Mouse (Mus musculus): ENCODE data around the gene Hnf1b.

The Hnf1b gene

GRCm38 (mm10) chr11:83849529-83850335 lies at the start of gene Hnf1b:
TSS of gene Hnf1b (plus strand) at chr11:83850063.
- DNase-seq (ENCODE audit: low spot score): no peak

DNA sequence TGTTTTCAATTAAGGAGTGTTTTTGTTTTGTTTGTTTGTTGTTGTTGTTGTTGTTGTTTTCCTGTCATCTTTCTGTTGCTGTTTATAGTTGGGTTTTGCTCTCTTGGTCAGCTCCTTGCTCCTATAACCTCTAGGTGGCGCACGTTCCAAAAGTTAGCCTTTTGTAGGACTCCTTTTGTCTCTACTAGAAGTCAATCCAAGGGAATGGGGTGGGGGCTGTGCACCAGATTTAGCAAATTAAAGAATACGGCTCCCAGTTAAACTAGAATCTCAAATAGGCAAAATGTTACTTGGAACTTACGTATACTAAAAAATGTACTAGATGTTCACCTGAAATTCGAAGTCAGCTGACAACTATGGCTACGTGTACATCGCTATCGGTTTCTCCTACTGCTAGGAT lies 47.7 kb upstream of the Hnf1b start:
- DNase-seq (ENCODE audit: low spot score): no peak

DNA sequence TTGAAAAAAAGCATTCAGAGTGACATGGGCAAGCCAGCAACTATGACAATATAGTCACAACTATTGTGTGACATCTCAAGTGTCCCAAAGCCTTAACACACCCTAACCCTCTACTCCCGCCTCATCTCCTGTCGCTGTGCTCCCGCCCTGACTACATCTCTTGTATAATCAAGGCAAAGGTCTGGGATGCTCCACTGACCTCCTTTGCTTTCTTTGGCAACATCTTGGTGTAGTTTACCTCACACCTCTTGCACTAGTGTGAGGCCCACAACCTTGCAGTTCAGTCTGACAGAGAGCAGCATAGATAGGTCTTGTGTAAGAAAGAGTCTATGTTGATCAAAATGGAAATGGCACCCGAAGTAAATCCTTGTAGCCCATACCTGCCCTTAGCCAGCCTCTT lies 47.3 kb upstream of the Hnf1b start:
- DNase-seq (ENCODE audit: low spot score): no peak

DNA sequence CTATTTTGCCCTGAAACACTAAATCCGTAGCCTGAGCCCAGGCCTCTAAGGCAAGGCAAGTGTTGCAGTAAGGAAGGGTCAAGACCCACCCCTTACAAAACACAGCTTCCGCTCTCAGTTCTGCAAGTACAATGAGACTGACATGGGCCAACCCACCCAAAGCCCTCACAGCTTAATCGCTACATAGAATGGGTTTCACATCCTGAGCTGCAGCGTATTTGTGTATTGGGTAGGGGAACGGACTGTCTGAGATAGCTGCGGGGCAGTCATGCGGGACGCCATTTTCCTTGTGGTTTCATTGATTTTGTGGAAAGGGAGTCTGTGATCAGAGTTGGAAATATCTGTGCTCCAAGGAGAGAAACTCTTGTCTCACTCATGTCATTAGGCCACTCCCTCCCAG lies 39.4 kb upstream of the Hnf1b start:
- no peak for DNase-seq (ENCODE audit: low spot score)

DNA sequence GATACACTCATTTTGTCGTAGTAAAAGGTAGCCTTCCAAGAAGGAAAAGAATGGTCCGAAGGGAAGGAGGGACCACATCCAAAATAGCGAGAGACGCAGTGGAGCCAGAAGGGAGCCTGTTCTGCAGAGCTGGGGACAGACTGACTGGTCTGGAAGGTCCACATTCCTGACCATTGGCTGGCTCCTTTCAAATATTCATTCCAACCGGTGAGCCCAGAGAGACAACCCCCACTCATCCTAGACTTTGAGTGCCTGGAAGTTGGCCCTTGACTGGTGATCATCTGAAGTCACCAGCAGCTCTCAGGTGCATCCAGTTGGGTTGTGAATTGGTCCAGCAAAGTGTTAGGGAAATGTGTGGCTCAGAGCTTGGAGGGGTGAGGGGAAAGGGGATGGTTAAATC lies 34.7 kb upstream of the Hnf1b start:
- DNase-seq (ENCODE audit: low spot score): no peak

GRCm38 (mm10) chr11:83815628-83816027 lies 34.2 kb upstream of the Hnf1b start:
- peak; percentile 59 for DNase-seq (ENCODE audit: low spot score)

DNA sequence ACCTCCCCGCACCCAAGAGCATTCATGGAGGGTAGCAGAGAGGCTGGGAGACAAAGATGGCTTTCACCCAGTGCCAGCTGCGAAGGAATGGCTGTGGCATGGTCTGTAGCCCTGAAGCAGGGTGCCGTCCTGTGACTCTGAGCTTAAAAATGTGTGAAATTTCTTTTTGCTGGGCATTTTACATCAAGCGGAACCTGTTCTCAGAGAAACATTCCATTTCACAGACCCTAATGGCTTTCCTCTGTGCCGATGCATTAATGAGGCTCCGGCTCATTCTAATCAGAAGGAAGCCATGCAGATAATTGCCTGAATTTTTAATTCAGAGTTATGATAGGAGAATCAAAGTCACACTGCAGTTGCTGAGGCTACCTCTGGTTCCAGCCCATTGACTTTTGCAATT lies 32.8 kb upstream of the Hnf1b start:
- DNase-seq (ENCODE audit: low spot score): no peak

GRCm38 (mm10) chr11:83817994-83818393 lies 31.9 kb upstream of the Hnf1b start:
- DNase-seq (ENCODE audit: low spot score): no peak

DNA sequence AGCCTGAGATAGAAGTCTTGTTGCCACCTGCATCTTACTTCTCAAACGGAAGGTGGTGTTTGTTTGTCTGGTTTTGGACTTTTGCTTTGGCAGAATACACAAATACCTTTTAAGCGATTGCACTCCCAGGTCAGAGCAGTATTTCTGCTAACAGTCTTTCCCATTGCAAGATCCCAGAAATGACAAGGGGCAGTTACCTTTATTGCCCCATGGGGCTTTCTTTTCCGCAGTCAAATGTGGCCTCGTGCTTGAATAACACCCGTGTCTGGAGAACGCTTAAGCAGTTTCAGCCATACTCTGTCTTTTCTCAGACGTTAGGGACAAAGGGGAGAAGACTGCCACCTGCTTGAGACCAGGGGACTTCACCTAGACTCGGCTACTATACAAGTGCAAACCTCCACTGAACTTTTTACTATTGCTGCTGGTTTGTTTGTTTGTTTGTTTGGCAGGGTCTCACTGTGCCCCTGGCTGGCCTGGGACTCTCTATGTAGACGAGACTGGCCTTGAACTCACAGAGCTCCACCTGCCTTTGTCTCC lies 31.2 kb upstream of the Hnf1b start:
- no peak for DNase-seq (ENCODE audit: low spot score)

- DNase-seq (ENCODE audit: low spot score): no peak
Observed at GRCm38 (mm10) chr11:83819806-83820483, 29.9 kb upstream of the Hnf1b start.

- no peak for DNase-seq (ENCODE audit: low spot score)
Observed at GRCm38 (mm10) chr11:83826142-83826541, 23.7 kb upstream of the Hnf1b start.

DNA sequence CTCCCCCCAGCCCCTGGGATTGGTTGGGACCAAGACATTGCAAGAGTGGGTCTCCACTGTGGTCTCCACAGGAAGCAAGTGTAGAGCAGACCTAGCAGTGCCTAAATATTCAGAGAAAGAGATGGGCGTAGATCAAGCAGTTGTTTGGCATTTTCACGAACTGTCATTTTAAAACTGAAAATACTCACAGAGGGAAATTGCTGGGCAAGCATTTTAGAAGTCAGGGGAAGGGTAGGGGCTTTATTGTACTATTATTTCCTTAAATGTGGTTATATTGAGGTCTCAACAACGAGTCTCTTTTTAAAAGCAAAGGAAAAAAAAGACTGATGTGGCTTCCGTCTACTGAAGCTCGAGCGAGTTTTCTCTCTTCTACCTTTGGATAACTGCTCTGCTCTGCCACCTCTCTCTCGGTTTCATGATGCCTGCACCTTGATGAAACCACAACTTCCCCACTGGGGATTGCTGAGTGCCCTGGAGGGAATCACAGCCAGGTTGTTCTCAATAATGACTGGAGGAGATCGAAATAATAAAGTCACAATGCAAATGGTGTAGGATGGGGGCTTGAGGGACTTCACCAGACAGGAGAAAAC lies 21.2 kb upstream of the Hnf1b start:
- DNase-seq (ENCODE audit: low spot score): no peak

GRCm38 (mm10) chr11:83832389-83832788 lies 17.5 kb upstream of the Hnf1b start:
- DNase-seq (ENCODE audit: low spot score): no peak

GRCm38 (mm10) chr11:83833517-83833916 lies 16.3 kb upstream of the Hnf1b start:
- no peak for DNase-seq (ENCODE audit: low spot score)

- DNase-seq (ENCODE audit: low spot score): no peak
Observed at GRCm38 (mm10) chr11:83833959-83834496, 15.8 kb upstream of the Hnf1b start.

DNA sequence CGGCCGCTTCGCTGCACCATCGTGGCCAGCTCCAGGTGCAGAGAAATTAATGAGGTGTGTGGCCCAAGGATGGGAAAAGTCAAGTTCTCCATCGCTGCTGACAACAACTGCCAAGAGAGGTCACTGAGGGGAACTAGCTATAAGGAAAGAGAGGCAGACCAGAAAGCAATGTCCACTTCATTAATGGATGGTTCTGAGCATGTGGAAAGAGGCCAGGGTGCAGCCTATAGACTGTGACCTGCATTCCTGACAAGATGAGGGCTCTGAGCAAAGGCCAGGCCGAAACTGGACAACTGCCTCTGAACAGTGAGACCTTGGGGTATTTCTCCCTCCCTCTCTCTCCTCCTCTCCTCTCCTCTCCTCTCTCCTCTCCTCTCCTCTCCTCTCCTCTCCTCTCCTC lies 10.4 kb upstream of the Hnf1b start:
- DNase-seq (ENCODE audit: low spot score): no peak

GRCm38 (mm10) chr11:83843534-83843933 lies 6.3 kb upstream of the Hnf1b start:
- DNase-seq (ENCODE audit: low spot score): no peak

DNA sequence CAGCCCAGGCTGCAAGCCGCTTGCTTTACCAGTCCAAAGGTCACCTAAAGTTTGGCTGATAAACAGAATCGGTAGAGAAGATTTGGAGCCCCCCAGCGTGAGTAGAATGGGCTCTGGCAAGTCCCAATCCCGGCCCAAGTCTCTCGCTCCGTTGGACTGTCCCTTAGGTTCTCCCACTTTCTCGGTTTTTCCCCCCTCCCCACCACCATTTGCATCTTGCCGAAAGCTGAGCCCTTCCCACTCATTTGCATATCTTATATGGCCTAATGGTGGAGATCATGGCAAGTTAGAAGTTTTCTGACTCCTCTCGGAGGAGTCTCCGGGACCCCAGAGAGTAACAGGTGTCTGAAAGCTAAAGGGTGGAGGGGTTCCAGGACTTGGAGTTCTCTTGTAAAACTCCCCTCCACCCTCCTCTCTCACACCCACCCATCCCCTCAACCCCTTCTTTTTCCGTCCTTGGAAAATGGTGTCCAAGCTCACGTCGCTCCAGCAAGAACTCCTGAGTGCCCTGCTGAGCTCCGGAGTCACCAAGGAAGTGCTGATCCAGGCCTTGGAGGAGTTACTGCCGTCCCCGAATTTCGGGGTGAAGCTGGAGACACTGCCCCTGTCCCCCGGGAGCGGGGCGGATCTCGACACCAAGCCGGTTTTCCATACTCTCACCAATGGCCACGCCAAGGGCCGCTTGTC lies 866 bp downstream of the Hnf1b start:
- peak; percentile 36 for DNase-seq (ENCODE audit: low spot score)

DNA sequence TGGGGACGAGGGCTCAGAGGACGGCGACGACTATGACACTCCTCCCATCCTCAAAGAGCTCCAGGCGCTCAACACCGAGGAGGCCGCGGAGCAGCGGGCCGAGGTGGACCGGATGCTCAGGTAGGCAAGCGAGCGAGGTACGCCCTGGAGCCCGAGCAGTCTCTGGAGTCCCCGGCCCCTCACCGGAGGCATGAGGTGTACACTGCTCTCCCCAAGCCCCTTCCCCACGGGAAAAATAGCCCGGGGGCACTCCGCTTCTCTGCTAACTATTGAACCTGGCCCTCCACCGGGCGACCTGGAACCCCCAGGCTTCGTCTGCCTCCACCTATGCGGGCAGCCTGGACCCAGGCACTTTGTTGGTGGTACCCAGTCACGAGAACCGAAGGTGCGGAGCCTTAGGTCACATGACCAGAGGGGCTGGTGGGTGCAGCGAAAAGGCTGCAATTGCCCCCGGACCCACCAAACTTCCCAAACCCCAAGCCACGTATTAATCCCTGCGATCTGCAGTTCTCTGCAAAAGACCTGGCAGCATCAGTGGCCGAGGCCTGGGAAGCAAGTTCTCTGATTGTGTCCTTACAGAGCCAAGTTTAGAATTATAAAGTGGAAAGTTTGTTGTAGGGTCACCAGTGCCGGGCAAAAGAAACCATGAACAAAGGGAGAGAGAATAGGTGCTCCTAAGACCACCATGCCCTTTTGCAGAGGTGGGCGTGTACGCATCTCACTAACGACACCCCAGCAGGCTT lies 1.6 kb downstream of the Hnf1b start:
- no peak for DNase-seq (ENCODE audit: low spot score)

- no peak for DNase-seq (ENCODE audit: low spot score)
Observed at GRCm38 (mm10) chr11:83852016-83852355, 2.1 kb downstream of the Hnf1b start.

GRCm38 (mm10) chr11:83852501-83853211 lies 2.8 kb downstream of the Hnf1b start:
- DNase-seq (ENCODE audit: low spot score): no peak

All from testis, postnatal 14 days (tissue).